Mouse (Mus musculus) mesoderm, embryonic 11.5 days (tissue): Measurements from ENCODE around the gene Ptprs.
A peak's percentile ranks its signal among the peaks of the same experiment; 100 is the strongest.
"Not testable (repeated sequence)": the region's sequence is repeated elsewhere in the genome, so short reads cannot be mapped to it uniquely, and the experiment has no call there.

Experiments used
- DNase-seq: peaks from one replicate; pipeline ENCODE4 v3.0.0-alpha.2; 2012; ENCODE audit warnings: low read depth, low spot score

Gene Ptprs

DNA sequence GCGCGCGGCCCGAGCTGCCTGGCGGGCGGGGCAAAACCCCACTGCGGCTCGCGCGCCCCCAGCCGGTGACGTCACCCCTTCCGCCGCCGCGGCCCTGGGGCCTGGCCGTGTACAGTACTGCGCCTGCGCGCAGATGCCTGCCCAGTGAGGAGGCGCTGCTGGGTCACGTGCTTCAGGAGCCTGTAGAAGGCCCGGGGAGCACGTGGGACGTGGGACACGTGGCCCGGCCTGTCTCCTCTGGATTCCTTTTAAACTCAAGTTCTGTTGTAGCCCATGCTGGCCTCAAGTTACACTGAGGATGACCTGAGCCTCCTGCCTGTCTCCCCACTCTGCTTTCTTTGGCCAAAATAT lies at the start of gene Ptprs:
Gene Ptprs, minus strand, starts transcription at position 82 of the 351 bp plus-strand sequence.
- peak; percentile 98 for DNase-seq

DNA sequence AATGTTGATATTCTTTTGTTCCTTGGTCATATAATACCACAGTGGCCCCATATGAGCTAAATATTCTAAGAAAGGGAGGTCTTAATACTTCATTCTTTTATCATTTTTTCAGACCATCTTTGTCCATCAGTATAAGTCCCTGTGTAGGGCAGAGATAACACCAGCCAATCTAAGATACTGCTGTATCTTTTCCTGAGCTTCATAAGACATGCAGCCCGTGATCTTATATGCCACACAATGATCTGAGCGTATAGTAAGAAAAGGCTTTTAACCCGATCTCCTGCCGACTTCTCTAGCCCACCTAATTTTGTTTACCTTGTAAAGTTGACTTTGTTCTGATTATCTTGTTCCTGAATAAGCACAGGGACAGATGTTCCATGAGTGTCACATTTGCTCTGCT lies 48.7 kb upstream of the Ptprs start:
- DNase-seq, result no peak

- no peak for DNase-seq
These were observed 46.5 kb upstream of the Ptprs start for GRCm38 (mm10) chr17:56522744-56523143.

DNA sequence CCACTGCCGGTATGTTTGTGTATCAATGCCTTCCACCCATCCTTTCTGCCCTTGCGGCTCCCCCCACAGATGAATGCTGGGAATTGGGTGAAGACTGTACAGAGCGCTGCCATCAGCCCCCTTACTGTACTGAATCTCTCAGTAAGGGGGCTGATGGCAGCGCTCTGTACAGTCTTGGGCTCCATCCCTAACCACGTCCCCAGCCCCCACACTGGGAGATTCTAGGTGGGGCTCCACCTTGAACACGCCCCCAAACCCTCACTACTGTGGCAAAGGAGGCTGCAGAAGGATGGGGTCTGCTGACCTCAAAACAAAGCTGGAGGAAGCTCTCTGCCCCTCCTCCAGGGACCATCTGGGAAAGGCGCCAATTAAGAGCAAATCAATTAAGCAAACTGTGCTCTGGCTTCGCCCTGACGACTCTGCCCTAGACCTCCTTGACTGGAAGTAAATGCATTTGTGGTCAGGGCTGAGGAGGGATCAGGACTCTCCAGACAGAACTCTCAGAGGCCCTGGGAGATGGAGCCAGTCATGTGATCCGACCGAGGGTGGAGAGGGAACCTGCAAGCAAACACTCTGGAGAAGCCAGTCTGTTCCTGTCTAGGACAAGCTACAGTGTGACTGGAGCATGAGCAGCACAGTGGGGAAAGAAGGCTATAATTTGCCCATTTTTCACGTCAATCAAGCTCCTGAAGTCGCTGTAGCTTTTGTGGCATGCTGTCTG lies 39.6 kb upstream of the Ptprs start:
- no peak for DNase-seq

DNA sequence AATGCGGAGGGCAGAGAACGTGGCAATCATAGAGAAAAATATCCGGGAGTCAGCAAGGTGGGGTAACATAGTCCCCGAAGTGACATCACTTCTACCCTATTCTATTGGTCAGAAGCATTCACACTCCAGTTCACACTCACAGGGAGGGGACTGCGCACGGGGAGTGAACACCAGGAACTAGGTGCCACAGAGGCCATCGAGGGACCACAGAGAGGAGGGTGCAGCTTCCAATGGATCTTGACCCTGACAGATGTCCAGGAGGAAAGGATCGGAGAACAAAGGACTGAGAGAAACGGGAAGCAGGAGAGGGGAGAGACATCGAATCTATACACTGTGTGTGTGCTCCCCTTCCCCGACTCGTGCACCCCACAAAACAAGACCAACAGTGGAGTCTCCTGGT lies 38.6 kb upstream of the Ptprs start:
- no peak for DNase-seq

GRCm38 (mm10) chr17:56514330-56514729 lies 38.0 kb upstream of the Ptprs start:
- no peak for DNase-seq

- no peak for DNase-seq
These were observed 36.0 kb upstream of the Ptprs start, which contains the start of gene Znrf4 for GRCm38 (mm10) chr17:56512310-56512709. Gene Znrf4, minus strand, starts transcription at chr17:56512431.

GRCm38 (mm10) chr17:56511707-56512090 lies 35.4 kb upstream of the Ptprs start:
- no peak for DNase-seq

DNA sequence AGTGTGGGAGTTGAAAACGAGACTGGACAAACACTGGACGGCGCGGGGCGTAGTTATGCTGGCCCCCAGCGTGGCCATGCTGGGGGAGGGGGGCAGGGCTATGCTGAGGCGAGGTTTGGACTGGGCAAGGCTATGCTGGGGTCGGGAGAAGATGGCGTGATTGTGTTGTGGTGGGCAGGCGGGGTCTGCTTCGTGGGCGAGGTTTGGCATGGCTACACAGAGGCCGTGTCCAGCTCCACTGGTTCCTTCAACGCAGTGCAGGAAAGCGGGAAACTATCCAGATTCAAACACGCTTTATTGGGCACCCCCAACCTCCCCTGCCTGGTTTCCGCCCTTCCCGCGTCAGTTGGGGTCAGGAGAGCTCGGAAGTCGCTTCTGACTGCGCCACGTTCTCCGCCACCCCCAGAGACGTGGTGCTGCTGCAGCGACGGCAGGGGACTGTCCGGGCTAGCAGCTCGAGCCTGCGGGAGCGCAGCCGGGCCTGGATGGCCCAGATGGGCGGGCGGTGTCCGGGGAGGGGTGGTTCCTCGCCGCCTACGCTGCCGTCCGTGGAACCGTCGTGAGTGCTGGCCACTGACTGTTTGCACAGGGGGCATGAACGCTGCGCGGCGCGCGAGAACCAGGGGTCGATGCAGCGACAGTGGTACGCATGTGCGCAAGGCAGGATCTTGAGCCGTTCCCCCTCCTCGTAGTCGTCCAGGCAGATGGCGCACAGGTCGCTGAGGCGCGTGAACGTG lies 34.9 kb upstream of the Ptprs start:
- DNase-seq, result no peak

GRCm38 (mm10) chr17:56510473-56510969 lies 34.2 kb upstream of the Ptprs start:
- DNase-seq, result no peak

DNA sequence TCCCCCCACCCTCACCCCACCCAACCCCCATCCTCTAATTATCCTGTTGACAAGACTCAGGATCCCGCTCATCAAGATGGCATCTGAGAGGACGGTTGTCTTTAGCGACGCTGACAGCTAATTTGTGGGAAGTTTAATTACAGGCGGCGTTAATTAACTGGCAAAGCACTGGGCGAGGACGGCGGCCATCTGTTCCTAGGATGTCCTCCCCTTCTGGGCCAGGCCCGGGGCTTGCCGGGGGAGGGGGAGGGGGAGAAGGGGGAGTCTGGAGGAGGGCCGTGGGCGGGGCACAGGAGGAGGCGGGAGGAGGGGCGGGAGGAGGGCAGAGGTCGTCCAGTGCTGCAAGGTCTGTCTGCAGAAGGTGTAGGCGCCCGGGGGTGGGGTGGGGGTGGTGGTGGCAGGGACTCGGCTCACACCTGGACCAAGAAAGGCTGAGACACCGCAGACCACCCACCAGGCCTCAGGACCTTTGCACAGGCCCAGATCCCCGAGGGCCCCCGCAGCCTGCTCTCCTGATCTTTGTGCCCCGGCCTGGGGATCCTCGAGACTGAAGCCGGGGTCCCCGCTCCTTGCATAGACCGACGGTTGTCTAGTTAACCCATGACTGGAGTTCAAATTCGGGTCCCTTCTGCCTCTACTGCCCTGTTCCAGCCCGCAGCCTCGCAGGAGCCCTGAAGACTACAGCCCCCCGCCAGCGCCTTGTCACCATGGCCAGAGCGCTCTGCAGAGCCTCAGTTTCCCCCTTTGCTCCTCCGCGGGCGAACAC lies 33.6 kb upstream of the Ptprs start:
- DNase-seq, result peak; percentile 66

DNA sequence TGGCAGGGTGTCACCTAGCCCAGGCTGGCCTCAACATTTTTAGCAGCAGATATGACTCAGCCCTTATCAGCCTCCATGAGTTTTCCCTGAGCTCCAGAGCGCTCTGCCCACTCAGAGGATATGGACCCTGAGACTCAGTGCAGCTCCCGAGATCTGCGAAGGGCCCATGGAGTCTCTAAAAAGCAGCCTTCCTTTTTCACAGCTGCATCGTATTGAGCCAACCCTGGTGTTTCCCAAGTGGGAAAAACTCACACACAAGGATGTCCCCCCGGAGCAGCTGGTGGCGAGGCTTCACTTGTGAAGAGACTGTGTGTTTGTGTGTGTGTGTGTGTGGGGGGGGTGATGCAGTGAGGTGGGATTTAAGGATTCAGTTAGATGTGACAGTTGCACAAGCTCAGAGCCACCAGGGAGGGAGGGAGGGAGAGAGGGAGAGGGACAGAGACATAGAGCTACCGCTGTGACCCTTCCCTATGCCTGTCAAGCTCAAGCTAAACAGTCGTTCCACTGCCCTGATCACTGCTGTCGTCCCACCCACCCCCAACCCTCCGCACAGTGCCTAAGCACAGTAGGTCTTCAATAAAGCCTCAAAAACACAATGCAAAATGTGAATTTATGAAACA lies 32.8 kb upstream of the Ptprs start:
- no peak for DNase-seq

- DNase-seq, result peak; percentile 96
These were observed 31.1 kb upstream of the Ptprs start for GRCm38 (mm10) chr17:56507161-56508068.

GRCm38 (mm10) chr17:56506417-56507065 lies 30.3 kb upstream of the Ptprs start:
- DNase-seq, result no peak

GRCm38 (mm10) chr17:56505401-56505800 lies 29.1 kb upstream of the Ptprs start:
- no peak for DNase-seq

- no peak for DNase-seq
These were observed 26.2 kb upstream of the Ptprs start for GRCm38 (mm10) chr17:56502526-56502925.

DNA sequence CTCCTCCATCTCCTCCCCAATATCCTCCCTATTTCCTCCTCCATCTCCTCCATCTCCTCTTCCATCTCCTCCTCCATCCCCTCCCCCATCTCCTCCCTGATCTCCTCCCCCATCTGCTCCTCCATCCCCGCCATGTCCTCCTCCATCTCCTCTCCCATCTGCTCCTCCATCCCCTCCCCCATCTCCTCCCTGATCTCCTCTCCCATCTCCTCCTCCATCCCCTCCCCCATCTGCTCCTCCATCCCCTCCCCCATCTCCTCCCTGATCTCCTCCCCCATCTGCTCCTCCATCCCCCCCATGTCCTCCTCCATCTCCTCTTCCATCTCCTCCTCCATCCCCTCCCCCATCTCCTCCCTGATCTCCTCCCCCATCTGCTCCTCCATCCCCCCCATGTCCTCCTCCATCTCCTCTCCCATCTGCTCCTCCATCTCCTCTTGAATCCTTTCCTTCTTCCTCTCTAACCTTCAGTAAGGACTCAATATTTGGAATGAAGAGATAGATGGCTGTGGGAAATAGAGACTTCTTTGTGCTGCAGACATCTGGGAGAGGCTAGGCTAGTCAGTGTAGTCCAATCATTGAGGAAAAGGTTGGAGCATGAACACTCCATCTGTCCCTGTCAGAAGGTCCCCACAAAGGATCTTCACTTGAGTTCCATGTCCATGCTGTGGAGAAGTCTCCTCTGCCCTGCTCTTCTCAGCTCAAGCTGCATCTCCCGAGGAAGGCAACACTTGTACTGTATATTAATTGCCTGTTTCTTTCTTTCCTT lies 25.5 kb upstream of the Ptprs start:
- DNase-seq, result not testable (repeated sequence)

DNA sequence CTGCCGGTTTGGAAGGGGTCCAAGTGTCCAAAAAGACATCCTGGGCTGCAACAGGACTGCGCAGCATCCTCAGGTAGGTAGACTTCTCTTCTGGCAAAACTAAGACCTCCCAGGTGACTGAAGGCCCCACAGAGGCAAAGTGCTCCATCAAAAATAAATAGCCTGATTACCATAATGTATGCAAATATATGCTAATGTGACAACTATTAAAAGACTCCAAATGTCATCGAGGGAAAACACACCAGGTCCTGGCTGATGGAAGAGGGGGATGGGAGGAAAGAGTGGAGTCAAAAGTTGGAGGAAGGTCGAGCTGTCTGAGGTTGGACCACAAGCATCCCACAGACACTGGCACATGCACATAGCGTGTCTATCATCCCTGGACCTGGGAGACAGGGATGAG lies 22.9 kb upstream of the Ptprs start:
- DNase-seq, result no peak

DNA sequence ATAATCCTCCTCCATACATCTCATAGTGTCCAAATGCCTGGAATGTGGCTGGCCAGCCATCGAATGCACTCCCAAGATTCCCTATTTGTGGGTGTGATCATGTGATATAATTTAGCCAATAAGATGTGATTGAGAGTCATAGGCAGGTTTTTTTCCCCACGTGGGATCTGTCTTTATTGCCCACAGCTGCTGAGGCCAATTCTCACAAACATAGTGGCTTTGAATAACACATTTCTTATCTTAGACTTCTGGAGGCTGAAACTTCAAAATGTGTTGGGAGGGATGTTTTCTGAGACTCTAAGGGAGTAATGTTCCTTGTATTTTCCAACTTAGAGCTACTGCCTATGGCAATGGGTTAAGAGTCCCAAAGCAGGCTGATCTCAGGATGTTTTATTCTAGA lies 18.2 kb upstream of the Ptprs start:
- DNase-seq, result no peak

GRCm38 (mm10) chr17:56493841-56494240 lies 17.6 kb upstream of the Ptprs start:
- DNase-seq, result no peak
